Mouse (Mus musculus) forebrain, embryonic 14.5 days (tissue): Measurements from ENCODE around the gene Zfp821. TPM values are rescaled to one million over a fixed set of nuclear protein-coding genes. Genes with fewer than 3 reads are reported as not detected.
A peak's percentile ranks its signal among the peaks of the same experiment; 100 is the strongest.

Source experiments
- ATAC-seq: fragments of 200-750 bp; cut with Nextera tagmentation; 2 replicates; pipeline ENCODE4 v1.8.0; 2017; ENCODE audit warnings: mild to moderate bottlenecking, moderate library complexity
- DNase-seq: peaks from one replicate; pipeline ENCODE4 v3.0.0-alpha.2; 2015; ENCODE audit warnings: low spot score
- H3K27ac ChIP-seq: fragments of 300-500 bp; sonication (generic); 2 replicates; pipeline ENCODE4 v1.5.1; 2014; ENCODE audit warnings: low read depth, mild to moderate bottlenecking, control low read depth, low read length, moderate library complexity
- H3K27me3 ChIP-seq: fragments of 300-500 bp; sonication (generic); replicated peaks from 2 replicates; pipeline ENCODE4 v1.6.1; 2014; ENCODE audit warnings: low read length, control low read depth, mixed read lengths; ENCODE audit not compliant: control insufficient read depth, insufficient read depth
- H3K36me3 ChIP-seq: fragments of 300-500 bp; sonication (generic); 2 replicates; pipeline ENCODE4 v1.6.1; 2014; ENCODE audit warnings: low read length, control low read depth; ENCODE audit not compliant: control insufficient read depth, insufficient read depth
- H3K4me1 ChIP-seq: fragments of 300-500 bp; sonication (generic); 2 replicates; pipeline ENCODE4 v1.6.1; 2014; ENCODE audit warnings: antibody characterized with exemption, low read length, control low read depth; ENCODE audit not compliant: control insufficient read depth, insufficient read depth
- H3K4me2 ChIP-seq: fragments of 300-500 bp; sonication (generic); 2 replicates; pipeline ENCODE4 v1.6.1; 2014; ENCODE audit warnings: mild to moderate bottlenecking, control low read depth, low read length
- H3K4me3 ChIP-seq: fragments of 300-500 bp; sonication (generic); 2 replicates; pipeline ENCODE4 v1.5.1; 2014; ENCODE audit warnings: low read depth, low read length, control low read depth
- H3K9ac ChIP-seq: fragments of 300-500 bp; sonication (generic); 2 replicates; pipeline ENCODE4 v1.6.1; 2014; ENCODE audit warnings: mild to moderate bottlenecking, low read length, control low read depth, moderate library complexity
- H3K9me3 ChIP-seq: fragments of 300-500 bp; sonication (generic); replicated peaks from 2 replicates; pipeline ENCODE4 v1.6.1; 2016; ENCODE audit warnings: low read length, control low read depth, mixed read lengths; ENCODE audit not compliant: control insufficient read depth
- WGBS: fragments of 180-500 bp; shearing (Covaris S2); extraction: QIAGEN DNeasy Blood & Tissue Kit; methylation state at CpG from one replicate; pipeline ENCODE4 v1.1.7; 2014; 5-methylcytosine and 5-hydroxymethylcytosine counted together
- polyA plus RNA-seq: library from polyadenylated mRNA; unstranded; fragments of >200 nt; fragmentation: Nextera tagmentation; extraction: Ambion mirVana; gene quantifications from 2 replicates; pipeline ENCODE4 v1.2.1, GENCODE M21; 2014

Gene Zfp821
- polyA plus RNA-seq, 1 experiment from 2014 or later, result 73.9 TPM

DNA sequence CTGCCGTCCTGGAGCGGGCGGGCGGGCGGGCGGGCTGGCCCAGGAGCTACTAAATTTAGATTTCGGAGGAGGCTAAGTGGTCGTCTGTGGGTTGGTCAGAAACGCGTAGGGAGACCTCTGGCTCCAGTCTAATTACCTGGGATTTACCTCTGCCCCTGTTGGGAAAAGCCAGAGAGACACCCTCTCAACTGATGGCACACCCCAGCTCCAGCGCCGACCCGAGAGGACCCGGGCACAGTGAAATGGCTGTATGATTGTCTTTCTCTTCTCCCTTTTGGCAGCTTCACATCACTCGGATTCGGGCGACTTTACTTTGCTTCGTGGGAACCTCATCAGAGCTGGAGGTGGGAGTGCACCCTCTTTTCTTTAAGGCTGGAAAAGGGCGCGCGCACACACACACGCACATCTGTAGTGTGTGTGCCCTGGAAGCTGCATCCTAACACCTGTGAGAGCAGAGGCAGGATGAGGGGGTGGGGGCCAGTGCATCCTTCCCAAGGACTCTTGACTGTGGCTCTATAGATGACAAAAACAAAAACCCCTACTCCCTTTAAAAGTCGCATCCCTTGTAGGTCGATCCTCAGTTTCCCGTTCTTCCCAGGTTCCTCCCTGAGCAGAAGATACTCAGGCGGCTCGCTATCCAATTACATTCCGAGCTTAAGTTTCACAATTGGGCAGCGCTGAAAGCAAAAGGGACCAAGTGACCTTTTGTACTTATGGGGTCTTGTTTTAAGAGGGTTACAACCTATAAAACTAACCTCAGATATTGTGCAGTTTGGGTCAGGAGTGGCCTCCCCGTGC is 929 bp downstream of the Zfp821 start:
- ATAC-seq, result peak; percentile 24
- peak; percentile 37 for DNase-seq

GRCm38 (mm10) chr8:109706874-109707237 is 1.5 kb downstream of the Zfp821 start:
- H3K36me3 ChIP-seq, result peaks cover 45% of the 10 kb centered on the region
- peak; percentile 51; the same call in 1 of the 2 replicates for ATAC-seq
- 20% methylated on average over 2 of the region's 2 CpGs for WGBS
- H3K9ac ChIP-seq, result peak overlapping the region; percentile 99
- H3K4me3 ChIP-seq, result peak overlapping the region; percentile 97
- peaks cover 19% of the 10 kb centered on the region for H3K4me1 ChIP-seq
- peak; percentile 77 for DNase-seq
- H3K27me3 ChIP-seq, result 0 out of 2 replicates have a peak, but pooled peaks cover 7% of the 10 kb centered on the region
- H3K27ac ChIP-seq, result no peak overlapping the region
- H3K4me2 ChIP-seq, result peak overlapping the region; percentile 64
- no peaks in the 10 kb centered on the region for H3K9me3 ChIP-seq

More for the DNA sequence above, 929 bp downstream of the Zfp821 start:
- Histone ChIP-seq H3K9me3 (no peaks in the 10 kb centered on the region), H3K4me3 (peak overlapping the region; percentile 97), H3K4me2 (peak overlapping the region; percentile 64), H3K27me3 (0 out of 2 replicates have a peak, but pooled peaks cover 7% of the 10 kb centered on the region), H3K36me3 (peaks cover 39% of the 10 kb centered on the region), H3K4me1 (peaks cover 19% of the 10 kb centered on the region), H3K9ac (peak overlapping the region; percentile 99), H3K27ac (peak overlapping the region; percentile 97)
- 1% methylated on average over 24 of the region's 30 CpGs for WGBS

- 0 out of 2 replicates have a peak, but pooled peaks cover 1% of the 10 kb centered on the region for H3K27me3 ChIP-seq
- peaks cover 19% of the 10 kb centered on the region for H3K4me1 ChIP-seq
- H3K9me3 ChIP-seq, result no peaks in the 10 kb centered on the region
- ATAC-seq, result no peak
- H3K9ac ChIP-seq, result no peak overlapping the region
- peaks cover 56% of the 10 kb centered on the region for H3K36me3 ChIP-seq
- peak overlapping the region; percentile 64; the same call in 1 of the 2 replicates for H3K4me2 ChIP-seq
- no peak overlapping the region for H3K4me3 ChIP-seq
- H3K27ac ChIP-seq, result no peak overlapping the region
- WGBS, result 94% methylated on average over 4 of the region's 4 CpGs
- DNase-seq, result no peak
These were observed 2.6 kb downstream of the Zfp821 start for GRCm38 (mm10) chr8:109707921-109708320.

DNA sequence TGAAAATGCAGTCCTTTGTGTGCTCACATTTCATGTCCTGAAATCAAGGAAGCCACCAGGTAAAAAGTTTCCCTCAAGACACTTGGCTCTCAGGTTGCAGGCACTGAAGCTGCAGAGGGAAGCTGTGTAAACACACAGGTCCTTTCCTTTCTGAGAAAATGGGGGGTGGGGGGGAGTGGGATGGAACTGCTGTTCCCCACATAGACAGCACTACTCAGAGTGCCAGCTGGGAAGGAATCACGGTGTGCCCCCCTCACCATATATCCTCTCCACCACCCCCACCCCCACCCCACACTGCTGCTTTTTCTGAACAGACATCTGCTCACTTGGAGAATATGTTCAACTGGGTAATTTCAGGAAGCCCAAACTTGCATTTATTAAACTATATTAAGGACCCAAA is 7.2 kb downstream of the Zfp821 start:
- DNase-seq (no peak), ATAC-seq (no peak)
- H3K27ac ChIP-seq, result no peak overlapping the region
- no peak overlapping the region for H3K4me2 ChIP-seq
- no peak overlapping the region for H3K9ac ChIP-seq
- no peak overlapping the region for H3K4me3 ChIP-seq
- no peaks in the 10 kb centered on the region for H3K9me3 ChIP-seq
- H3K27me3 ChIP-seq, result no peaks in the 10 kb centered on the region
- peaks cover 95% of the 10 kb centered on the region for H3K36me3 ChIP-seq
- H3K4me1 ChIP-seq, result peaks cover 5% of the 10 kb centered on the region
- 89% methylated on average over 1 of the region's 1 CpGs for WGBS

DNA sequence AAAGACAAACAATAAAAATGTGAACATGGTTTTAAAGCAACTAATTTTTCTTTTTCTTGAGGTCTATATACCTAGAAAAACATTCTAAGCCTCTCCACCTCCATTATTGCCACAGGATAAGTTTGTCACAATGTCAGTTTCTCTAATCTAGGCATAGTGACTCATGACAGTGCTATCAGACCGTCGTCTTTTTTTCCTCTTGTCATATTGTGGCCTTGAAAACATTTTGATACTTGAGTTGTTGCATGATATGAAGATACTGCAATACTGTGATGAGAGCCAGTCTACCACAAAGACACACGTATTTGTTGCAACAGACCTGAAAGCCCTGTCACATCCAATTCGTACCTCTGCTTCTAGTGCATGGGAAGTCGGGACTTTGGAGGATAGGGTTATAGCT is 9.6 kb downstream of the Zfp821 start:
- Histone ChIP-seq H3K4me1 (no peaks in the 10 kb centered on the region), H3K36me3 (peaks cover 92% of the 10 kb centered on the region), H3K27me3 (no peaks in the 10 kb centered on the region), H3K9me3 (no peaks in the 10 kb centered on the region), H3K4me3 (no peak overlapping the region), H3K9ac (no peak overlapping the region), H3K4me2 (no peak overlapping the region), H3K27ac (no peak overlapping the region)
- ATAC-seq (no peak), DNase-seq (no peak)
- WGBS, result 97% methylated on average over 5 of the region's 5 CpGs

DNA sequence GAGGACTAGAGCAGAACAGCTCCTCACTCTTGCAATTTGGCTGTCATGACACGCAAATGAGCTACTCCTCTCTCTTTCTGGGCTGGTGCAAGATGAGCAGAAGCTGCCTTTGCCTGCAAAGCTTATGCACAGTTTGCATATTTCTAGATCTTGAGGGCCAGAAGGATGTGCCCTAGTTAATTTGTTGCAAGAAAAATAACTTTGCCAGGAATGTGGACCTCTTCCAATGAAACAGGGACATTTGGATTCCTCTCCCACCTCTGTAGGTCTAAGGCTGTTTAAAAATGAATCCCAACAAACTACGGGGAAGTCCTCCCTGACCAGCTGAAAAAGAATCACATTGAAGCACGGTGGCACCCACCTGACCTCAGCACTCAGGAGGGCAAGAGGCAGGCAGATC is 19.8 kb downstream of the Zfp821 start:
- DNase-seq (no peak), ATAC-seq (no peak)
- H3K4me3 ChIP-seq, result no peak overlapping the region
- WGBS, result 96% methylated on average over 3 of the region's 3 CpGs
- no peak overlapping the region for H3K4me2 ChIP-seq
- no peak overlapping the region for H3K9ac ChIP-seq
- H3K9me3 ChIP-seq, result no peaks in the 10 kb centered on the region
- no peak overlapping the region for H3K27ac ChIP-seq
- no peaks in the 10 kb centered on the region for H3K27me3 ChIP-seq
- peaks cover 88% of the 10 kb centered on the region for H3K36me3 ChIP-seq
- H3K4me1 ChIP-seq, result no peaks in the 10 kb centered on the region

- Histone ChIP-seq H3K27ac (no peak overlapping the region), H3K4me3 (no peak overlapping the region), H3K9ac (no peak overlapping the region), H3K4me1 (peaks cover under 1% of the 10 kb centered on the region; the same call in 1 of the 2 replicates), H3K27me3 (no peaks in the 10 kb centered on the region), H3K4me2 (no peak overlapping the region), H3K36me3 (peaks cover 66% of the 10 kb centered on the region), H3K9me3 (no peaks in the 10 kb centered on the region)
- WGBS, result 85% methylated on average over 3 of the region's 3 CpGs
- ATAC-seq, result no peak
- DNase-seq, result no peak
These were observed 25.7 kb downstream of the Zfp821 start for GRCm38 (mm10) chr8:109731012-109731411.

DNA sequence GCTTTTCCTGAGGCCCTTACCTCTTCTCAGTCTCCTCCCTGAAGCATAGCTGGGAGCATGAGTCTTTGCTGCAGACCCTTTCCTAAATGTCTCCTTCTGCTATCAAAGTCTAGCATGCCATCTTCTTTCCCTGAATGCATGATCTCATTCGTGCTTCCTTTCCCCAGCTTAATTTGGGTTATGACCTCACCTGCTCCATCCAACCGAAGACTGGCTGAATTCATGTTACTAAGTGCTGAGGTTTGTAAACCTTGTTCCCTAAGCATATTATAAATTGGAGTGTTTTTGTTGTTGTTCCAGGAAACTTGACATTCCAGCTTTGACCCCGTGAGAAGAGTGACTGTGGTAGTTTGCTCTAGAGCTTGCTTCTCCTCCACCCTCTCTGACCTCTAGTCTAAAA is 28.7 kb downstream of the Zfp821 start:
- peaks cover 10% of the 10 kb centered on the region for H3K4me1 ChIP-seq
- no peak overlapping the region for H3K4me2 ChIP-seq
- no peak overlapping the region for H3K27ac ChIP-seq
- DNase-seq (no peak), ATAC-seq (no peak)
- H3K36me3 ChIP-seq, result peaks cover 47% of the 10 kb centered on the region
- 87% methylated on average over 3 of the region's 3 CpGs for WGBS
- H3K9me3 ChIP-seq, result no peaks in the 10 kb centered on the region
- no peak overlapping the region for H3K4me3 ChIP-seq
- H3K9ac ChIP-seq, result no peak overlapping the region
- no peaks in the 10 kb centered on the region for H3K27me3 ChIP-seq

- DNase-seq (no peak), ATAC-seq (no peak)
- Histone ChIP-seq H3K4me1 (peaks cover 10% of the 10 kb centered on the region), H3K36me3 (peaks cover 23% of the 10 kb centered on the region), H3K4me2 (peak overlapping the region; percentile 94), H3K27ac (no peak overlapping the region), H3K4me3 (peak overlapping the region; percentile 95), H3K9ac (peak overlapping the region; percentile 98), H3K27me3 (no peaks in the 10 kb centered on the region), H3K9me3 (no peaks in the 10 kb centered on the region)
- WGBS, result 4% methylated on average over 8 of the region's 8 CpGs
These were observed 31.5 kb downstream of the Zfp821 start for GRCm38 (mm10) chr8:109736819-109737218.
